Mouse (Mus musculus): ENCODE data around the gene Mars. TPM values are rescaled to one million over a fixed set of nuclear protein-coding genes. Genes with fewer than 3 reads are reported as not detected.
A peak's percentile ranks its signal among the peaks of the same experiment; 100 is the strongest.

The Mars gene
- polyA plus RNA-seq, 1 experiment = 81.9 TPM

- TF ChIP-seq GATA1 (IDR thresholded peaks at IDR 0.05; ENCODE audit: low read length) = no peak
These were observed 12.9 kb upstream of the Mars start for GRCm38 (mm10) chr10:127324495-127324894.

- TF ChIP-seq GATA1 (IDR thresholded peaks at IDR 0.05; ENCODE audit: low read length) = no peak
These were observed 11.7 kb upstream of the Mars start for GRCm38 (mm10) chr10:127323131-127323855.

GRCm38 (mm10) chr10:127322669-127323068, 11.1 kb upstream of the Mars start:
- TF ChIP-seq GATA1 (IDR thresholded peaks at IDR 0.05; ENCODE audit: low read length) = no peak

- no peak for TF ChIP-seq GATA1 (IDR thresholded peaks at IDR 0.05; ENCODE audit: low read length)
These were observed 10.6 kb upstream of the Mars start for GRCm38 (mm10) chr10:127322178-127322577.

GRCm38 (mm10) chr10:127321621-127322020, 10.0 kb upstream of the Mars start, which contains the start of gene Arhgap9:
Gene Arhgap9 (plus strand): TSS chr10:127321964.
- no peak for TF ChIP-seq GATA1 (IDR thresholded peaks at IDR 0.05; ENCODE audit: low read length)

- TF ChIP-seq GATA1 (IDR thresholded peaks at IDR 0.05; ENCODE audit: low read length) = no peak
These were observed 8.4 kb upstream of the Mars start for GRCm38 (mm10) chr10:127319969-127320368.

- TF ChIP-seq GATA1 (IDR thresholded peaks at IDR 0.05; ENCODE audit: low read length) = no peak
These were observed 6.4 kb upstream of the Mars start for GRCm38 (mm10) chr10:127318009-127318408.

GRCm38 (mm10) chr10:127317277-127317676, 5.7 kb upstream of the Mars start:
- peak; percentile 69 for TF ChIP-seq GATA1 (IDR thresholded peaks at IDR 0.05; ENCODE audit: low read length)

- no peak for TF ChIP-seq GATA1 (IDR thresholded peaks at IDR 0.05; ENCODE audit: low read length)
These were observed 1.3 kb upstream of the Mars start for GRCm38 (mm10) chr10:127312858-127313257.

GRCm38 (mm10) chr10:127312356-127312676, 730 bp upstream of the Mars start:
- TF ChIP-seq GATA1 (IDR thresholded peaks at IDR 0.05; ENCODE audit: low read length) = no peak

- no peak for TF ChIP-seq GATA1 (IDR thresholded peaks at IDR 0.05; ENCODE audit: low read length)
These were observed 787 bp downstream of the Mars start for GRCm38 (mm10) chr10:127310523-127311475.

GRCm38 (mm10) chr10:127303136-127303535, 8.4 kb downstream of the Mars start:
- TF ChIP-seq GATA1 (IDR thresholded peaks at IDR 0.05; ENCODE audit: low read length) = no peak

- no peak for TF ChIP-seq GATA1 (IDR thresholded peaks at IDR 0.05; ENCODE audit: low read length)
These were observed 11.2 kb downstream of the Mars start for GRCm38 (mm10) chr10:127300361-127300760.

- TF ChIP-seq GATA1 (IDR thresholded peaks at IDR 0.05; ENCODE audit: low read length) = no peak
These were observed 14.3 kb downstream of the Mars start for GRCm38 (mm10) chr10:127297015-127297871.

- TF ChIP-seq GATA1 (IDR thresholded peaks at IDR 0.05; ENCODE audit: low read length) = no peak
These were observed 15.4 kb downstream of the Mars start for GRCm38 (mm10) chr10:127295986-127296794.
